Comparison of ENCODE assay signal across 9 mouse cellular contexts in genomic region chr5:128522667-128523066, GRCm38 (mm10).
DNase-seq lines count a peak whose midpoint lies in the region; ATAC-seq and TF ChIP-seq lines count a peak whose summit lies in the region.
"Had no signal": no experiment of that assay in that cellular context is flagged by ENCODE, and none has a peak within 500 bp of the region (broad histone marks: within the 10 kb centered on the region; RNA-seq: fewer than 3 reads in every experiment).

No protein-coding gene starts in this region.

- H3K36me3 ChIP-seq in hindbrain, embryonic 11.5 days (ENCODE audit: control insufficient read depth, insufficient read depth, low read length): no peaks in the 10 kb centered on the region
- no peaks in the 10 kb centered on the region for H3K36me3 ChIP-seq in hindbrain, embryonic 13.5 days
- no peaks in the 10 kb centered on the region for H3K36me3 ChIP-seq in liver, adult 2 months (ENCODE audit: control insufficient read depth, insufficient read depth, low read length)
- no peaks in the 10 kb centered on the region for H3K36me3 ChIP-seq in stomach, postnatal 0 days (ENCODE audit: control insufficient read depth, insufficient read depth, low read length)
- H3K36me3 ChIP-seq: embryonic facial prominence, embryonic 15.5 days had no signal

- TF ChIP-seq CTCF in liver, adult 2 months (IDR thresholded peaks at IDR 0.05; ENCODE audit: low read depth, low read length): peak; percentile 57
- peak; percentile 89 for TF ChIP-seq CTCF in stomach, postnatal 0 days (IDR thresholded peaks at IDR 0.05; ENCODE audit: low read depth)

- peak; percentile 91 for DNase-seq in hindbrain, embryonic 11.5 days (ENCODE audit: low spot score)
- peak; percentile 25 to 36 for DNase-seq in urinary bladder, postnatal 36 days (ENCODE audit: low spot score in 2 of 2)
- DNase-seq in urinary bladder, postnatal 10 days (ENCODE audit: low spot score): no peak
- DNase-seq in embryo, embryonic 9.5 days (ENCODE audit: extremely low spot score): peak; percentile 80
- peak; percentile 5 for DNase-seq in liver, adult 2 months (ENCODE audit: extremely low read depth, low read depth, low spot score)
- peak; percentile 53 for DNase-seq in stomach, postnatal 0 days (ENCODE audit: low spot score)
- no peak for DNase-seq in left cerebral cortex, postnatal 36 days (ENCODE audit: low spot score in 2 of 2)

- TF ChIP-seq EP300 in stomach, postnatal 0 days (optimal IDR thresholded peaks at IDR 0.05): no peak

- H3K27me3 ChIP-seq in hindbrain, embryonic 11.5 days (ENCODE audit: control insufficient read depth, insufficient read depth, low read length): no peaks in the 10 kb centered on the region
- H3K27me3 ChIP-seq in hindbrain, embryonic 13.5 days: peaks cover 19% of the 10 kb centered on the region; the same call in 1 of the 2 replicates
- H3K27me3 ChIP-seq in liver, adult 2 months (ENCODE audit: control insufficient read depth, insufficient read depth, low read length): no peaks in the 10 kb centered on the region
- no peaks in the 10 kb centered on the region for H3K27me3 ChIP-seq in stomach, postnatal 0 days (ENCODE audit: control insufficient read depth, insufficient read depth, low read length)

- no peak overlapping the region for H3K9ac ChIP-seq in hindbrain, embryonic 11.5 days (ENCODE audit: low read depth, low read length)
- H3K9ac ChIP-seq in hindbrain, embryonic 13.5 days: no peak overlapping the region
- no peak overlapping the region for H3K9ac ChIP-seq in liver, adult 2 months (ENCODE audit: low read depth, low read length)
- no peak overlapping the region for H3K9ac ChIP-seq in stomach, postnatal 0 days (ENCODE audit: low read length)
- H3K9ac ChIP-seq: embryonic facial prominence, embryonic 15.5 days had no signal

- H3K27ac ChIP-seq in hindbrain, embryonic 11.5 days (ENCODE audit: low read depth, low read length): no peak overlapping the region
- no peak overlapping the region for H3K27ac ChIP-seq in hindbrain, embryonic 13.5 days
- H3K27ac ChIP-seq in liver, adult 2 months (replicated peaks; ENCODE audit: insufficient read depth, low read depth, low read length): no peak overlapping the region
- H3K27ac ChIP-seq in stomach, postnatal 0 days (replicated peaks): no peak overlapping the region
- H3K27ac ChIP-seq: embryonic facial prominence, embryonic 15.5 days had no signal

- WGBS in hindbrain, embryonic 11.5 days: 39% methylated on average over 5 of the region's 5 CpGs
- WGBS in hindbrain, embryonic 13.5 days: 39% methylated on average over 5 of the region's 5 CpGs
- 43% methylated on average over 5 of the region's 5 CpGs for WGBS in liver, adult 2 months
- WGBS in stomach, postnatal 0 days: 40% methylated on average over 5 of the region's 5 CpGs

- H3K4me1 ChIP-seq in hindbrain, embryonic 11.5 days (replicated peaks; ENCODE audit: control insufficient read depth, insufficient read depth, low read length): peaks cover 9% of the 10 kb centered on the region; the same call in 1 of the 2 replicates
- H3K4me1 ChIP-seq in hindbrain, embryonic 13.5 days (replicated peaks): peaks cover 16% of the 10 kb centered on the region
- H3K4me1 ChIP-seq in liver, adult 2 months (ENCODE audit: control insufficient read depth, insufficient read depth, low read length): no peaks in the 10 kb centered on the region
- no peaks in the 10 kb centered on the region for H3K4me1 ChIP-seq in stomach, postnatal 0 days (replicated peaks; ENCODE audit: control insufficient read depth, insufficient read depth)

- no peaks in the 10 kb centered on the region for H3K79me2 ChIP-seq in liver, adult 2 months (ENCODE audit: control insufficient read depth, insufficient read depth, low read length)

- H3K4me3 ChIP-seq in hindbrain, embryonic 11.5 days (ENCODE audit: low read depth, low read length): no peak overlapping the region
- no peak overlapping the region for H3K4me3 ChIP-seq in hindbrain, embryonic 13.5 days
- no peak overlapping the region for H3K4me3 ChIP-seq in liver, adult 2 months (ENCODE audit: insufficient read depth, low read depth, low read length)
- H3K4me3 ChIP-seq in stomach, postnatal 0 days (ENCODE audit: low read depth, low read length): no peak overlapping the region
- H3K4me3 ChIP-seq: embryonic facial prominence, embryonic 15.5 days had no signal

- no peak overlapping the region for H3K4me2 ChIP-seq in hindbrain, embryonic 11.5 days (replicated peaks; ENCODE audit: low read depth, low read length)
- H3K4me2 ChIP-seq in hindbrain, embryonic 13.5 days: no peak overlapping the region
- H3K4me2 ChIP-seq in stomach, postnatal 0 days (replicated peaks; ENCODE audit: low read depth): no peak overlapping the region
- H3K4me2 ChIP-seq: embryonic facial prominence, embryonic 15.5 days had no signal

- no peaks in the 10 kb centered on the region for H3K9me3 ChIP-seq in hindbrain, embryonic 11.5 days (ENCODE audit: control insufficient read depth, low read length)
- no peaks in the 10 kb centered on the region for H3K9me3 ChIP-seq in hindbrain, embryonic 13.5 days
- no peaks in the 10 kb centered on the region for H3K9me3 ChIP-seq in stomach, postnatal 0 days (ENCODE audit: control insufficient read depth, low read length)
- H3K9me3 ChIP-seq: embryonic facial prominence, embryonic 15.5 days had no signal

- ATAC-seq in hindbrain, embryonic 11.5 days (ENCODE audit: low FRiP score): no peak
- ATAC-seq in hindbrain, embryonic 13.5 days (ENCODE audit: low FRiP score): no peak
- ATAC-seq in stomach, postnatal 0 days (ENCODE audit: low FRiP score, low TSS enrichment): no peak

- no peak for TF ChIP-seq POLR2A in liver, adult 2 months (IDR thresholded peaks at IDR 0.05; ENCODE audit: extremely low read depth, insufficient read depth, low read length)

- intact Hi-C loops in left cerebral cortex, postnatal 36 days (cut with DNase I): loop anchor here (2.0 to 5.0 kb wide), 4 partner anchors 140 to 460 kb away; no protein-coding TSS in a partner anchor

Comparison
In these comparisons a context has a peak if more than half of its experiments do, and no peak if none do; other contexts are left out.
1. DNase-seq: peak in hindbrain, embryonic 11.5 days (single experiment), urinary bladder, postnatal 36 days (2 of 2), embryo, embryonic 9.5 days (single experiment), liver, adult 2 months (single experiment) and stomach, postnatal 0 days (single experiment); none in urinary bladder, postnatal 10 days (single experiment) and left cerebral cortex, postnatal 36 days (0 of 2).